Mouse (Mus musculus) left cerebral cortex, postnatal 36 days (tissue): Measurements from ENCODE around the gene R3hdml. TPM values are rescaled to one million over a fixed set of nuclear protein-coding genes. Genes with fewer than 3 reads are reported as not detected.
"Not testable (repeated sequence)": the region's sequence is repeated elsewhere in the genome, so short reads cannot be mapped to it uniquely, and the experiment has no call there.

Experiments used
- DNase-seq, 2 experiments: peaks; one replicate each; pipeline ENCODE4 v3.0.0; 2021 to 2022; ENCODE audit warnings: low spot score in 2 of 2, mixed read lengths in 1 of 2
- intact Hi-C: fragments of 180-260 bp; cut with DNase I; formaldehyde crosslinking; loops from one replicate; pipeline ENCODE4 v1.15.1; 2025
- total RNA-seq, 2 experiments: library from RNA; stranded (reverse); gene quantifications; 2 replicates each; pipeline ENCODE4 v1.2.3; 2021

R3hdml gene
- total RNA-seq: not detected

GRCm38 (mm10) chr2:163492018-163492417 is at the start of gene R3hdml:
Gene R3hdml, plus strand, starts transcription at chr2:163492318.
- intact Hi-C loops: no loop called here
- DNase-seq: no peak

- DNase-seq: no peak
- intact Hi-C loops: no loop called here
Observed at GRCm38 (mm10) chr2:163443543-163443942, 48.6 kb upstream of the R3hdml start.

GRCm38 (mm10) chr2:163444017-163444416 is 48.1 kb upstream of the R3hdml start:
- DNase-seq: no peak
- intact Hi-C loops: no loop called here

- intact Hi-C loops: no loop called here
- DNase-seq: no peak
Observed at GRCm38 (mm10) chr2:163447375-163447774, 44.7 kb upstream of the R3hdml start.

GRCm38 (mm10) chr2:163449276-163449675 is 42.8 kb upstream of the R3hdml start:
- intact Hi-C loops: no loop called here
- DNase-seq: no peak

GRCm38 (mm10) chr2:163450668-163451295 is 41.3 kb upstream of the R3hdml start:
- intact Hi-C loops: no loop called here
- DNase-seq: peak in 1 of 2 experiments; percentile 40

- no peak for DNase-seq
- intact Hi-C loops: no loop called here
Observed at GRCm38 (mm10) chr2:163452738-163453137, 39.4 kb upstream of the R3hdml start.

- no peak for DNase-seq
- intact Hi-C loops: no loop called here
Observed at GRCm38 (mm10) chr2:163453378-163453777, 38.7 kb upstream of the R3hdml start.

GRCm38 (mm10) chr2:163458539-163459265 is 33.4 kb upstream of the R3hdml start:
- intact Hi-C loops: no loop called here
- DNase-seq: no peak

- intact Hi-C loops: no loop called here
Observed at GRCm38 (mm10) chr2:163459380-163459779, 32.7 kb upstream of the R3hdml start.

GRCm38 (mm10) chr2:163460622-163461021 is 31.5 kb upstream of the R3hdml start:
- DNase-seq: no peak
- intact Hi-C loops: no loop called here

More at GRCm38 (mm10) chr2:163459380-163459779, 32.7 kb upstream of the R3hdml start:
- no peak for DNase-seq

- intact Hi-C loops, DNase-seq: not testable (repeated sequence)
Observed at GRCm38 (mm10) chr2:163461307-163461706, 30.8 kb upstream of the R3hdml start.

- DNase-seq: no peak
- intact Hi-C loops: no loop called here
Observed at GRCm38 (mm10) chr2:163462386-163462785, 29.7 kb upstream of the R3hdml start.

- intact Hi-C loops: no loop called here
- no peak for DNase-seq
Observed at GRCm38 (mm10) chr2:163462801-163463200, 29.3 kb upstream of the R3hdml start.

GRCm38 (mm10) chr2:163463251-163463769 is 28.8 kb upstream of the R3hdml start:
- intact Hi-C loops: no loop called here
- DNase-seq: no peak

GRCm38 (mm10) chr2:163463998-163464397 is 28.1 kb upstream of the R3hdml start:
- intact Hi-C loops: no loop called here
- DNase-seq: no peak

GRCm38 (mm10) chr2:163464562-163464961 is 27.6 kb upstream of the R3hdml start:
- intact Hi-C loops: no loop called here
- DNase-seq: no peak

- intact Hi-C loops: no loop called here
- DNase-seq: no peak
Observed at GRCm38 (mm10) chr2:163466771-163467170, 25.3 kb upstream of the R3hdml start.

- intact Hi-C loops: no loop called here
- no peak for DNase-seq
Observed at GRCm38 (mm10) chr2:163467585-163467984, 24.5 kb upstream of the R3hdml start.

- intact Hi-C loops: no loop called here
- DNase-seq: no peak
Observed at GRCm38 (mm10) chr2:163468866-163469265, 23.3 kb upstream of the R3hdml start.

GRCm38 (mm10) chr2:163469711-163470110 is 22.4 kb upstream of the R3hdml start:
- no peak for DNase-seq
- intact Hi-C loops: no loop called here
